Mouse (Mus musculus) Muller cell, postnatal 12 days (primary cell): ENCODE data around the gene Serinc5.
A peak's percentile ranks its signal among the peaks of the same experiment; 100 is the strongest.

Experiments
- DNase-seq: peaks from one replicate; pipeline ENCODE4 v3.0.0-alpha.2; 2015; ENCODE audit errors: inconsistent ontology term

Serinc5 gene

GRCm38 (mm10) chr13:92613094-92613493 is 2.2 kb downstream of the Serinc5 start:
- DNase-seq, result no peak

GRCm38 (mm10) chr13:92615201-92615600 is 4.3 kb downstream of the Serinc5 start:
- DNase-seq, result no peak

- DNase-seq, result no peak
Observed at GRCm38 (mm10) chr13:92616459-92616858, 5.6 kb downstream of the Serinc5 start.

GRCm38 (mm10) chr13:92626196-92626595 is 15.3 kb downstream of the Serinc5 start:
- no peak for DNase-seq

GRCm38 (mm10) chr13:92626725-92627124 is 15.8 kb downstream of the Serinc5 start:
- DNase-seq, result no peak

- no peak for DNase-seq
Observed at GRCm38 (mm10) chr13:92629509-92629908, 18.6 kb downstream of the Serinc5 start.

- DNase-seq, result peak; percentile 83
Observed at GRCm38 (mm10) chr13:92631450-92631849, 20.6 kb downstream of the Serinc5 start.

- peak; percentile 26 for DNase-seq
Observed at GRCm38 (mm10) chr13:92632550-92632949, 21.7 kb downstream of the Serinc5 start.

GRCm38 (mm10) chr13:92635040-92635439 is 24.1 kb downstream of the Serinc5 start:
- no peak for DNase-seq

GRCm38 (mm10) chr13:92636226-92636909 is 25.5 kb downstream of the Serinc5 start:
- DNase-seq, result no peak

- DNase-seq, result peak; percentile 88
Observed at GRCm38 (mm10) chr13:92636910-92637275, 26.0 kb downstream of the Serinc5 start.

GRCm38 (mm10) chr13:92639093-92640014 is 28.5 kb downstream of the Serinc5 start:
- DNase-seq, result no peak

- DNase-seq, result no peak
Observed at GRCm38 (mm10) chr13:92644199-92644598, 33.3 kb downstream of the Serinc5 start.

- no peak for DNase-seq
Observed at GRCm38 (mm10) chr13:92644753-92645152, 33.9 kb downstream of the Serinc5 start.

GRCm38 (mm10) chr13:92647695-92648094 is 36.8 kb downstream of the Serinc5 start:
- peak; percentile 71 for DNase-seq

GRCm38 (mm10) chr13:92649111-92649510 is 38.2 kb downstream of the Serinc5 start:
- no peak for DNase-seq

GRCm38 (mm10) chr13:92650956-92651355 is 40.1 kb downstream of the Serinc5 start:
- DNase-seq, result no peak

GRCm38 (mm10) chr13:92652498-92652897 is 41.6 kb downstream of the Serinc5 start:
- no peak for DNase-seq

- DNase-seq, result peak; percentile 75
Observed at GRCm38 (mm10) chr13:92653283-92653682, 42.4 kb downstream of the Serinc5 start.

GRCm38 (mm10) chr13:92656815-92657513 is 46.1 kb downstream of the Serinc5 start:
- peak; percentile 67 for DNase-seq

- no peak for DNase-seq
Observed at GRCm38 (mm10) chr13:92659611-92660010, 48.7 kb downstream of the Serinc5 start.
